Mouse (Mus musculus) hindlimb bud, embryonic 11.5 days (tissue): ENCODE measurements around the gene Ces3a.
"Not testable (repeated sequence)": the region's sequence is repeated elsewhere in the genome, so short reads cannot be mapped to it uniquely, and the experiment has no call there.

ENCODE experiments used
- DNase-seq: peaks from one replicate; pipeline ENCODE4 v3.0.0-alpha.2; 2012; ENCODE audit warnings: low read depth, low spot score; ENCODE audit errors: extremely low spot score

Ces3a gene

DNA sequence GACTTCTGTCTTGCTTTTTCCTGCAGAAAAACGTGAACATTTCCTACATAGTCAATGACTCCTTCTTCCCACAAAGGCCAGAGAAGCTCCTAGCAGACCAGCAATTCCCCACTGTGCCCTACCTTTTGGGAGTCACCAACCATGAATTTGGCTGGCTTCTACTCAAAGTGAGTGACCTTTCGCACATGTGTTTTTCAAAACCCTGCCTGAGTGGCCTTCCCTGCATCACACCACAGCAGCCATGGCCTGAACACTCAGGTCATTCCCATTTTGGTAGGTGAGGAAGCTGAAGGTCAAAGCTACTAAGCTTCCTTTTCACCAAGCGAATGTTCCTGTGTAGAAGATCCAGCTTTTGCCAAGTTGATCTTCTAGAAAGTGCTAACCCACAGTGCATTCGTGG is 40.2 kb downstream of the Ces3a start:
- DNase-seq, result no peak

DNA sequence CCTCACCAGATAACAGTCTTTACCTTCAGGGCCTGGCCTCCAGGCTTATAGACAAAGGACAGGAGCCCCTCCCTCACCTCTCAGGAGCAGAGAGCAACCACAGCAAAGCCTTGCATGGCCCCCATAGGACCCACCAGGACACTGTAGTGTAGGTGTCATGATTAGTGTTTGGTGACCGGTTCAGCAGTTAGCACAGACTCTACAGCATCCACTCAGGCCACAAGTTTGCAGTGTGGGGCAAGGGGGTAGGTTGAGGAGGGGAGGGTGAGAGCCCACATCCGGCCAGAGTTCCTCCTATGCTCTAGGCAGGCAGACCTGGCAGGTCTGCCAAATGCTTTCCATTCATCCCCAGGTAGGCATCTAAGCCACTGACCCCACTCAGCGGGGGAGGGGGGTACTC is 45.6 kb downstream of the Ces3a start:
- DNase-seq, result no peak

DNA sequence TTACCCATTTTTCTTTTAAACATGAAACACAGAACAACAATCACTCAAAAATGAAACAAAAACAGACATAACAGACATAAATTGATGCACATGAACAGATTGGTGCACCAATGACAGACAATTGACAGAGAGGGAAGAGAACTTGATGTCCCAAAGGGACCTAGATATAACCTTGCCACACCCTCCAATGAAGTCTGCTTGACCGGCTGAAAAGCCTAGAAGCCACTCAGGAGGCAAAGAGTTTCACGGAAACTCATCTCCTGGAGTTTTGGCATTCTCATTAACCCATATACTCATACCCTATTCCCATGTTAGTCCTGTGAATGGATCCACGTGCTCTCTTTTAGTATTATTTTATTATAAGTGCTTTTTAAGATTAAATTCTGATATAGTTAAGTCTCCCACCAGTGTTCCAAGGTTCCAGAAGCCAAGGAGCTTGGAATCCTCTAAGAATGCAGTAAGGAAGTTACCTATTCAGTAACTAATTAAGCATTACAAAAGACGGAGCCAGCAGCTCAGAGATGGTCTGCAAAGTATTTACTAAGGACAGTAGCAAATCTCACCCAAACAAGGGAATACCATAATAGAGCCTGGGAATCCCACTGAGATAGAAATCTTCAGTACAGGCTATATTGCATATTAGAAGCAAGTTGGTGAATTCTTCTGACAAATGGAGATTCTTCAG is 53.8 kb downstream of the Ces3a start:
- DNase-seq, result not testable (repeated sequence)

DNA sequence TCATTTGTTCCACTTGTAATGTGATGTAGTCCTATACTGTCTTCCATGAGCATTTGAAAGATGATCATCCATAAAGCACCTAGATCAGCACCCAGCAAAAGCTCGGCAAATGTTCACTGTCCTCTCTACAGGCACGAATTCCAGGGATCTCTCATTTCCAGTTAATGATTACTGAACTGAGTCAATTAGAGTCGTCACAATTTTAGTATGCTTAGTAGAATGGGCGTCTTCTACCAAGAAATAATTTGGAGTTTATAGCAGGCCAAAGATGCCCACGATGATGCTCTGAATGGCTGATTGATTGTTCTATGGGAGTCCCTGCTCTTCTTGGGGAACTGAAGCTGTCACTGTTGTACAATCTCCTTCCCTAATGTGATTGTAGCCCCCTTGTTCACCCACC is 55.3 kb downstream of the Ces3a start:
- not testable (repeated sequence) for DNase-seq

DNA sequence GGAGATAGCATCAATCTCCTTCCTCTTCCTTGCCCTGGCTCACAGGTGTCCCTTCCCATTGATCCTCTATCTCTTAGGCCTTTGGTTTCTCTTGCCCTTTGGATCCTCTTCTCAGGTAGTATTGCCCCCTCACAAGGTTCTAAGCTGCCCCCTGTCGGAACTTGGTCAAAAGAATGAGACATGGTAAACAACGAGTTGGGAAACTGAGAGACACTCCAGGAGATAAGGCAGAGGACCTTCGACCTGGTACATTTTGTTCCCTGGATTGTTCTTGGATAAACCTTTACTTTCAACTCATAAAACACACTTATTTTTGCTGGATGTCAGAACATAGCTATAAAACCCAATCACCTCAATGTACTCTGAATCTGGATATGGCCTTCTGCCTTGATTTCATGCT is 55.8 kb downstream of the Ces3a start:
- DNase-seq, result no peak
